Mouse (Mus musculus) cortical plate, adult 2 months (tissue): ENCODE results near the gene Zfp334.
A peak's percentile ranks its signal among the peaks of the same experiment; 100 is the strongest.

Source experiments
- CTCF ChIP-seq: fragments of 200-500 bp; IDR thresholded peaks from 2 replicates; pipeline ENCODE4 v1.5.1; 2011; ENCODE audit warnings: mild to moderate bottlenecking, control low read depth, low read length; ENCODE audit not compliant: insufficient read depth; ENCODE audit errors: extremely low read depth
- POLR2A ChIP-seq: fragments of 200-500 bp; IDR thresholded peaks from 2 replicates; pipeline ENCODE4 v1.6.1; 2011; ENCODE audit warnings: mild to moderate bottlenecking, low read length, control low read depth; ENCODE audit not compliant: insufficient read depth; ENCODE audit errors: extremely low read depth

DNA sequence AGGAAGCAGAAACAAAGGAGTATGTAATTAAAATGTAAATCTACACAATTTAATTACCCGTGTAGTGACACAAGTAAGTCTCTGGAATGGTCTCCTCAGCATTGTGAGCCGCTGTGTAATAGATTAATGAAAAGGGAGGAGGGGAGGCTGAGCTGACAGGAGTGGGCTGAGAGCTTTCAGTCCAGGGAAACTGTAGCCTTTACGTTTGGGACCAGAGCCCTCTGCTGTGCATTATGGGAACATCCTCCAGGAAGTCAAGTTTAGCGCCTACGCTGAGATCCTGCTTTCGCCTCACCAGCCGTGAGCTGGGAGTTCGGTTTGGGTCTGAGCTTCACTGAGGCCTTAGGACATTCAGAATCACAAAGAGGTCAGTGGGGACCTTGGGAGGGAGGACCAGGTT is 38.6 kb downstream of the Zfp334 start:
- TF ChIP-seq CTCF (peak; percentile 58), POLR2A (no peak)
